Mouse (Mus musculus): Measurements from ENCODE around the gene Ino80. TPM values are rescaled to one million over a fixed set of nuclear protein-coding genes. Genes with fewer than 3 reads are reported as not detected.

The Ino80 gene
- polyA plus RNA-seq, 1 experiment: 8.0 TPM

DNA sequence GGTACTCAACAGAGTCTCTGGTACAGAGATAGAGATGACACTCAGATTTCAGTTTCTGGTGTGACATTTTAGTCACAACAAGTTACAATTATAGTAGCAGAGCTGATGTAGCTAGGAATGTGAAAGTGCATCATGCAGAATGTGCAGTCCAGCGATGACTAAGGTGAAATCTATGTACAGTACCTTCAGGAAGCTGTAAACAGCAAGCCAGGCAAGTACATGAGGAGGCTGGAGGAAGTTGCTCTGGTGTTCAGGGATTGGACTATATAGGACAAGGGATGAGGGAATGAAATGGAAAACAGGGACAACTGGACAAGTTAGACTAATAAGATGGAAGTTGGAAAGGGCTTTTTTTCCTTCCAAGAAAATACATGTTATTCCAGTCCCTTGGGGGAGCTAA is 89.2 kb downstream of the Ino80 start:
- no peak for TF ChIP-seq GATA1 (IDR thresholded peaks at IDR 0.05; ENCODE audit: low read length)

DNA sequence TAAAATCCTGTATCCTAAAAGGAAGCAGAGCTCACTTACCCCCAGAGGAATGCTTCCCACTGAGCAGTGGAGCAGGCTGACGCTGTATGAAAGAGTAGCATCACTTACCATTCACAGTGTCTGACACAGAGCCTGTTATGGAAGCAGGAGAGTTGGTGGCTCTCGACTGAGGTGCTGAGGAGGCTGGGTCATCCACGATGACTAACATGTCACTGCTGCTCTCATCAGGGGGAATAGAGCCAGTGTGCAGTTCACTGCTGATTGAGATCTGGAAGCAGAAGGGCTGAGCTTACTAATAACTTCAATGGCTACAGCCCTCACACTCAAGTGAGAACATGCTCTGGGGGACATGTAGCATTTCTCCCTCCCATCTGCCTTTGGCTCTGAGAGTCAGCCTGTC is 98.0 kb downstream of the Ino80 start:
- TF ChIP-seq GATA1 (IDR thresholded peaks at IDR 0.05; ENCODE audit: low read length): no peak

DNA sequence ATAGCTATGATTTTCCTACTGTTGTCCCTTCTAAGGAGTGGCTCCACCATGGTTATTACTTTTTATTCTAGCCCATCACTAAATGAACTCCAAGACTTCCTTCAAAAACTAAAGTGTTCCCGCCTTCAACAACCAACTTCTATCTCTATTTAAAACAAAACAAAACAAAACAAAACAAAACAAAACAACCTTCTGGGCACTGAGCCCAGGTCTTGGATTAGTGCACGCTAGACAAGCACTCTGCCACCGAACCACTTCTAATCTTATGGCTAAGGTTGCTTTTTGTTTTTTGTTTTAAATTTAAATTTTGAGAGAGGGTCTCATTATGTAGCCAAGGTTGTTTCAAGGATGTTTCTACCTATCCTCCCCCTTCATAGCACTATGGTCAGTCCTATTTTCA is 99.7 kb downstream of the Ino80 start:
- TF ChIP-seq GATA1 (IDR thresholded peaks at IDR 0.05; ENCODE audit: low read length): no peak

DNA sequence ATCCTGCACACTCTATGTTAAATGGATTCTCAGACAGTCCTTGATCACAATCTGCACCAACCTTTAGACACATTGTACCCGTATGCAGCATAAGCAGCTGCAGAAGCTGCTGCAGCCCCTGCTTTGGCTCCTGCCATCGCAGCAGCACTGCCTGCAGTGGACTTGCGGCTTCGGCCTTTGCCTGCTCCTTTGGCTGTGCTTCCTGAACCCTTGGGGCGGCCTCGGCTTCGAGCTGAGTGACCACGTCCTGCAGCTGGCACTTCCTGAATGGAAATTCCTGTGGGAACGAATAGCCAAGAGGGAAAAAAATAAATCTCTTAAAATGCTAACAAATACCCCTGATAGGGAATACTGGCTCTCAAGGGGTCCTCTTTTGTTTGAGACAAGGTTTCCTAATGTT is 100.2 kb downstream of the Ino80 start:
- TF ChIP-seq GATA1 (IDR thresholded peaks at IDR 0.05; ENCODE audit: low read length): no peak

DNA sequence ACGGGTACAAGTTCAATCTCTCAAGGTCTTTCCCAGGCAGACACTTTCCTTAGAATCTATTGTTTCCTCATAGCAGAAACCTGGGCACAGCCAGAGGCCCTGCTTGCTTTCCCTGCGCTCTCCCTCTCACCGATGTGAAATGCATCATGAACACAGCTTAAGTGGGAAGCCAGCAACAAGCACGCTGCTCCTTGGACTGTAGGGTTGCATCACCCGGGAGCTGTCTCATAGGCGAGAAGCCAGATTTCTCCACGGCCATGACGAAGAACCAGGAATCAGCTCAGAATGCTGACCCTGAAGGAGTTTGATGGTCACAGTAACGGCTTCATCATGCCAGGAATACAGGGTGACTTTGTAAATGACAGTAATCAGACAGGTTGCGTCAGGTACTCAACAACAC is 107.4 kb downstream of the Ino80 start:
- no peak for TF ChIP-seq GATA1 (IDR thresholded peaks at IDR 0.05; ENCODE audit: low read length)

DNA sequence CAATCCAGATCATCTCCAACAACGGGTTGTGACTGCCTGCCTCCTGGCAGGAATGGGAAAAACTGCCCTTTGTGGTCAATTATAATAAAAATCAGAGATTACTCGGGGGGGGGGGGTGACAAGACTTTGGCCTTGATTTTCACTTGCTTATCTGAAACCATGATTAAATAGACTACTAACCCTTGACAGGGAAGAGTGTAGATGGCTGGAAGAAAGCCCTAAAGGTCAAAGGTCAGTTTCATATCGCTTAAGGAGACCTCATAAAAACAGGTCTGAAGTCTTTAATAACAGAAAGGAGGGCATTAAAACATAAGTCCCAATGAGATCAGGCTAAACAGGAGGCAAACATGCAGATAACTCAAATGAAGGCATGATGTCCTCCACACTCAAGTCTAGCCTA is 110.1 kb downstream of the Ino80 start:
- TF ChIP-seq GATA1 (IDR thresholded peaks at IDR 0.05; ENCODE audit: low read length): no peak

DNA sequence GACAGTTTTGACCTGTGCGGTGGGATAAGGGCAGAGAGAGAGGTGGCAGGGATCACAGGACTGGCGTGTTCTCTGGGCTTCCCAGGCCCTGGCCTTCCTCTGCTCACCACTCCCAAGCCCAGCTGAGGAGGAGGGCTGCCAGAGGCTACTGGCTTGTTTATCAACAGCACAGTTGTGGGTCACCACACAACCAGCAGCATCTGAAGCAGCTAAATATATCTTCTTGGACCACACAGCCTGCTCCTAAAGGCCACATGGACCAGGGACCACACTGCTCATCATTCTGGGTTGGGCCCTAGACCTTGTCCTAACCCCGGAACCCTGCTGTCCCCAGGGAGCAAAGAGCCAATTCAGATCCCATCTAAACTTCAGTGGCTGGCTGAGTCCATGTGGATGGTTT is 112.5 kb downstream of the Ino80 start:
- no peak for TF ChIP-seq GATA1 (IDR thresholded peaks at IDR 0.05; ENCODE audit: low read length)

DNA sequence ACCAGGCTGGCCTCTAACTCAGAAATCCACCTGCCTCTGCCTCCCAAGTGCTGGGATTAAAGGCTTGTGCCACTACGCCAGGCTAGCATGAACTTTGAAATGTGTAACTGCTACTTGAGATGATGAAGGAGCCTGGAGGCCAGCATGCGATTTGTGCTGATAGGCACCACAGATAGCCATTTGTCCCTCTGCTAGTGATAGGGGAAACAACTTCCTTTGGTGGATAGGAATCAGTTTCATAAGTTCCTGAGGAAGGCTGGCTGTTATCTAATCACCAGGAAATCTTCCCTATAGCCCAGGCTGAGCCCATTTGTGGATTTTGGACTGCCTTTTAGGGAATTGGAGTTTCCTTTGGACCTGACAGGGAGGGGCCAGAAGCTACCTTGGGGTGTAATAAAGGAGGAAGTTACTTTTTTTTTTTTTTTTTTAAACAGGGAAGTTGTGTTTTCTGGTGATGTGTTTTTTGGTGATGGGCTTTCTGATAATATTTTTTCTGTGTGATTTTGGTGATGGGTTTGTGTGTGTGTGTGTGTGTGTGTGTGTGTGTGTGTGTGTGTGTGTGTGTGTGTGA is 117.7 kb downstream of the Ino80 start:
- peak; percentile 77 for TF ChIP-seq GATA1 (IDR thresholded peaks at IDR 0.05; ENCODE audit: low read length)

DNA sequence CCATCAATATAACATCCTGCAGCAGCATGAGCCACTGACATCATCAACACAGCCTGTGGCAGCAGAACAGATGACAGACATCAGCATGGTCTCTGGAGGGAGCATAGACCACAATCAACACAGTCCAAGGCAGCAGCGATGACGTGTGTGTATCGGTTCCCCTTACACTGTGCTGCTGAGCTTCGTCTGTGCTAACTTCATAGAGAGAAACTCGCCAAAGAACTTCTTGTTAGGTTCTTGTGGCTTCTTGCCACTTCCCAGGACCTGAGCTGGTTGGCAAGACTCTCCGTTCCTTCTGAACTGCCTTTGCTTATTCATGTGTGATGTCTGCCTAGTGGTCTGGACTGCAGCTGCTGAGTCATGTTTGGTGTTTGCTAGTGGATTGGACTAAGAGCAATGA is 119.2 kb downstream of the Ino80 start:
- TF ChIP-seq GATA1 (IDR thresholded peaks at IDR 0.05; ENCODE audit: low read length): no peak

DNA sequence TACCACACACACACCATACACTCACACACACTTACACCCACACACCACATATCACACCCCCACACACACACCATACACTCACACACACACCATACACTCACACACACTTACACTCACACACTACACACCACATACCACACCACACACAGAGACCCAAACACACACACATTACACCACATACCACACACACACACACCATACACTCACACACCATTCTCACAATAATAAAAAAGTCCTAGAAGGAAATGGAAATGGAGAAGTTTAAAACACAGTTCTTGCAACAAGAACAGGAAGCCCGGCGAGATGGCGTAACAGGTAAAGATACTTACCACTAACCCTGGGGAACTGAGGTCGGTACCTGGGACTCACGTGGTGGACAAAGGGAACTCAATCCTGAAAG is 120.7 kb downstream of the Ino80 start:
- TF ChIP-seq GATA1 (IDR thresholded peaks at IDR 0.05; ENCODE audit: low read length): no peak

DNA sequence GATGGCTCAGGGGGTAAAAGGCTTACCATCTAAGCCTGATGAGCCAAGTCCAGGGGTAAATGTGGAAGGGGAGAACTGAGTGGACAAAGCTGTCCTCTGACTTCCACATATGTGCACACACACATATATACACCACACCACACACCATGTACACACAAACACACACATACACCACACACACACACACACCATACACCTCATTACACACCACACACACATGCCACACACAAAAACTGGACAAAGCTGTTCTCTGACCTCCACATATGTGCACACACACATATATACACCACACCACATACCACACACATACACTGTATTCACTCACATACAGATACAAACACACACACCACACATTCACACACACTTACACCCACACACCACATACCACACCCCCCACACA is 121.2 kb downstream of the Ino80 start:
- no peak for TF ChIP-seq GATA1 (IDR thresholded peaks at IDR 0.05; ENCODE audit: low read length)

DNA sequence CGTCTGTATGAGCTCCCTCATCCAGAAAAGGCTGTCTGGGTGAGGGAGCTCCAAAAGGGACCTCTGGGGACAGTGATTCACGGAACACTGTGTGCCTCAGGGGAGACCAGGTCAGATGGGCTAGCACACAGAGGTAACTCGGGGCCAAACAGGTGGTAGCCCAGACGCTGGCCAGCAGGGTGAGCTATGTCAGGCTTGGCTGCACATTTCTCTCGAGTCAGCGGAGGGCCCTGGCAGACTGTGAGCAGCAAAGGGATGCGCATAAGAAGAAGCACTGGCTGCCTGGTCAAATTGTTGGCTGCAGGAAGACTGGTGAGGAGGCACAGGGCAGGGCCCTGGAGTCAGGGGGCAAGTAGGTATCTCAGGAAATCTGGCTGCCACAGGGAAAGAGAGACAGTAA is 121.8 kb downstream of the Ino80 start:
- no peak for TF ChIP-seq GATA1 (IDR thresholded peaks at IDR 0.05; ENCODE audit: low read length)

DNA sequence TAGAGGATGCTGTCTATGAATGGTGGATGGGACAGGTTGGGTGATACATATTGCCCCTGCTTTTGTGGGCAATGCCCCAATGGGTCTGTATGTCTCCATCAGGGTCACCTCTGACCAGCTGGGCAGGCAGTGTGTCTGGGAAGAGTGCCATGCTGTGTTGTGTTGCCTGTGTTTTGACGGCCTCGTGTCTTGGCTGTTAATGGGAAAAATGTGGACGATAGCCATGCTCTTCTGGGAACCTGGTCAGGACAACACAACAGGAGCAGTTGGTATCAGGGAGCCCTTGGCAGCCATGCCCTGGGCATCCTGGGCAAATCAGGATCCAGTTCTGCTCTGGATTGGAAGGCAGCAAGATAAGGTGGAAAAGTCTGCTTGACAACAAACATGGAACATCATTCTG is 122.4 kb downstream of the Ino80 start:
- TF ChIP-seq GATA1 (IDR thresholded peaks at IDR 0.05; ENCODE audit: low read length): no peak

DNA sequence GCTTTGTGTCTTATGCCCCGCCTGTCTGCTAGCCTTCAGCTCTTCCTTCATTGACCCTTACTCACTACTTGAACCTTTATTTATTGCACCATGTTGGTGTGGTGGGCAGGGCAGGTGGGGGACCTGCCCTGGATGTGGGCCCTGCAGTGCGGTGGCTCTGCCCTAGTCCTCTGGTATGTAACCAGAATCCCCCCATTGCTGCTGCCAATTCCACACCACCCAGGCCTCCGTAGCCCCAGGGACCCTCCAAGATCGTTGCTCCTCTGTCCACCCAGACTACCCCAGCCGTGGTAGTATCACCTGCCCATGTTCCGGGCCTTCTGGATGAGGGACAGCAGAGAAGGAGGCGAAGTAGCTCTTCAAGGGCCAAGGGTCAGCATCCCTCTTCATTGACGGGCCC is 123.8 kb downstream of the Ino80 start:
- TF ChIP-seq GATA1 (IDR thresholded peaks at IDR 0.05; ENCODE audit: low read length): no peak

DNA sequence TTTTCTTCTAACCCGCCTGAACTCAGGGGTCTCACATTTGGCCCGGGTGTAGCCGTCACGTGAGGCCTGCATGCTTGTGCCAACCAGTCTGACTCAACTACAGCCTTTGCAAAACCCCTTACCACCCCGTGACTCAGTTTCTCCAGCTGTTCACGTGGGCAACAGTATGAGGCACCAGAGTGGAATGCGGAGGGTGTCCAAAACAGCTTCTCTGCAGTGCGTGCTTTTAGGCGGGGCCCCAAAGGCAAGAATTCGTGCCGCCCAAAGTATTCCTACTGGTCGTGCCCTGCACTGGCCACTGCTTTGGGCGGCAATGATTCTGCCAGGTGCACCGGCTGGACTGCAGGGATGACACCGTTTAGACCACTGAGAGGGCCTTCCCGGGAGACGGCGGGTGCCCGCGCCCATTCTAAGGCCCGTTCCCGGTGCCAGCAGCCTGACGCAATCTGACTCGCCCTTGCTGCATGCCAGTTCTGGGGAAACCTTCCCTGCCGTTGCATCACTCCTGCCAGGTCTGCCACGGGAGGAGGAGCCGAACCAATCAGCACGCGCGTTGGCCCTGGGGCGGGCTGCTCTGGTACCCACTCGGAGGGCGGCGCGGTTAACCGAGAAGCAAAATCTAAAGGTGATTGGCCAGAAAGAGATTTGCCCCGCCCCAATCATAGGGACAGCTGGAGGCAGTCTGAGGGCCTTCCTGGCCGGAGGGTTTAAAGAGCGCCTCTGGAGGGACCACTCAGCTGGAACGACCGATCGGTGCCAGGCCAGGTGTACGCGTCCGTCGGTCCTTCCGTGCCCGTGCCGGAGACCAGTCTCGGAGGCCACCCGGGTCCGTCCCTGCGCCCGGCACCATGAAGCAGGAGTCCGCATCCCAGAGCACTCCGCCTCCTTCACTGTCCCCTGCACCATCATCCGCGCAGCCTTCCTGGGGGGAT is 126.7 kb downstream of the Ino80 start, which contains the start of gene Chac1:
Gene Chac1 (plus strand): TSS at position 675 of the 932 bp plus-strand sequence.
- TF ChIP-seq GATA1 (IDR thresholded peaks at IDR 0.05; ENCODE audit: low read length): no peak

DNA sequence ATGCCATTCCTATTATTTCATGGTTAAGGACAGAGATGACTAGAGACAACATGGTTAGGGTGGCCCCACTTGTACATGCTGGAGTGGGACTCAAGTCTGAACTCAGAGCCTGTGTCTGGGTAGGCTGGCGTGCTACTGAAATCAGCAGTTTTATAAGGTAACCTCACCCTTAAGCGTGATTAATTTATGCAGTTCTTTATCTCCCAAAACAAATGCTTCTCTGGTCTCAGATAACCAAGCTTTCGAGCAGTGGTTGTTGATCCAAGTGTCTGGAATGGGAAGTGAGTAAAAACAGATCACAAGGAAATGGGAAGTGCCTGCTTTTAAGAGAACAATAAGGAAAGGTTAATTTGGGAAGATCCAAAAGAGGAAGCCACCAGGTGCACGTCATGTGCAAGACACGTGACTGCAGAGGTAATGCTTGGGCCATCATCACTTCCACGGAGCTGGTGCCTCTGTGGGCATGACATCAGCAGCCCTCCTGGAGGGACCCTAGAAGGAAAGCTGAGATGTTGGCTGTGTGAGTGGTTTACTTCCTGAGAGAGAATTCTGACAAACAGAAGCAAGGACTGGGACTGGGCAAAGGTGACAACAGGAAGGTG is 132.8 kb downstream of the Ino80 start:
- no peak for TF ChIP-seq GATA1 (IDR thresholded peaks at IDR 0.05; ENCODE audit: low read length)

Measured in G1E-ER4 (cell line).